Mouse (Mus musculus): ENCODE measurements around the gene Trpc1.

- TF ChIP-seq CTCF (IDR thresholded peaks at IDR 0.05; ENCODE audit: borderline replicate concordance, extremely low read depth, insufficient read depth, insufficient read length) (no peak), POLR2A (IDR thresholded peaks at IDR 0.05; ENCODE audit: borderline replicate concordance, extremely low read depth, insufficient read depth, insufficient read length, poor library complexity, severe bottlenecking) (no peak)
These were observed 85.7 kb downstream of the Trpc1 start for GRCm38 (mm10) chr9:95664290-95664989.

Data from brain, embryonic 14.5 days (tissue).